ENCODE assay signal across 18 mouse cellular contexts in genomic region chr10:55148190-55148589, GRCm38 (mm10).
"Had no signal": no experiment of that assay in that cellular context is flagged by ENCODE, and none has a peak within 500 bp of the region (broad histone marks: within the 10 kb centered on the region; RNA-seq: fewer than 3 reads in every experiment).

No protein-coding gene starts in this region.

- ATAC-seq: liver, postnatal 0 days; midbrain, embryonic 13.5 days; midbrain, embryonic 15.5 days had no signal

- H3K9ac ChIP-seq: liver, embryonic 13.5 days; liver, embryonic 15.5 days; liver, postnatal 0 days; lung, embryonic 15.5 days; midbrain, embryonic 13.5 days; midbrain, embryonic 15.5 days; neural tube, embryonic 12.5 days; stomach, embryonic 15.5 days had no signal

- H3K27me3 ChIP-seq: liver, embryonic 13.5 days; liver, embryonic 15.5 days; lung, embryonic 15.5 days; megakaryocyte, embryonic 14.5 days; midbrain, embryonic 13.5 days; midbrain, embryonic 15.5 days; neural tube, embryonic 12.5 days; stomach, embryonic 15.5 days had no signal

- H3K4me2 ChIP-seq: liver, embryonic 13.5 days; liver, embryonic 15.5 days; lung, embryonic 15.5 days; midbrain, embryonic 11.5 days; midbrain, embryonic 13.5 days; midbrain, embryonic 15.5 days; neural tube, embryonic 12.5 days; stomach, embryonic 15.5 days had no signal

- DNase-seq: liver, embryonic 13.5 days; liver, postnatal 0 days; lung, postnatal 14 days; lung, postnatal 36 days; right cerebral cortex, postnatal 14 days; thymus, adult 2 months; thymus, postnatal 25 days; thymus, postnatal 4 days had no signal

- H3K4me1 ChIP-seq: liver, embryonic 13.5 days; liver, embryonic 15.5 days; lung, embryonic 15.5 days; megakaryocyte, embryonic 14.5 days; midbrain, embryonic 13.5 days; midbrain, embryonic 15.5 days; neural tube, embryonic 12.5 days; stomach, embryonic 15.5 days had no signal

- H3K27ac ChIP-seq: liver, embryonic 13.5 days; liver, embryonic 15.5 days; lung, embryonic 15.5 days; macrophage; midbrain, embryonic 13.5 days; midbrain, embryonic 15.5 days; neural tube, embryonic 12.5 days; stomach, embryonic 15.5 days; stomach, postnatal 0 days had no signal

- H3K36me3 ChIP-seq: liver, embryonic 13.5 days; liver, embryonic 15.5 days; lung, embryonic 15.5 days; midbrain, embryonic 13.5 days; midbrain, embryonic 15.5 days; neural tube, embryonic 12.5 days; stomach, embryonic 15.5 days had no signal

- H3K4me3 ChIP-seq: liver, embryonic 13.5 days; liver, embryonic 15.5 days; lung, embryonic 15.5 days; megakaryocyte, embryonic 14.5 days; midbrain, embryonic 13.5 days; midbrain, embryonic 15.5 days; neural tube, embryonic 12.5 days; stomach, embryonic 15.5 days had no signal

- H3K9me3 ChIP-seq: liver, embryonic 13.5 days; liver, embryonic 15.5 days; lung, embryonic 15.5 days; megakaryocyte, embryonic 14.5 days; midbrain, embryonic 13.5 days; midbrain, embryonic 15.5 days; neural tube, embryonic 12.5 days; stomach, embryonic 15.5 days had no signal
